Mouse (Mus musculus): ENCODE measurements around the gene Klhdc1.

Gene Klhdc1

DNA sequence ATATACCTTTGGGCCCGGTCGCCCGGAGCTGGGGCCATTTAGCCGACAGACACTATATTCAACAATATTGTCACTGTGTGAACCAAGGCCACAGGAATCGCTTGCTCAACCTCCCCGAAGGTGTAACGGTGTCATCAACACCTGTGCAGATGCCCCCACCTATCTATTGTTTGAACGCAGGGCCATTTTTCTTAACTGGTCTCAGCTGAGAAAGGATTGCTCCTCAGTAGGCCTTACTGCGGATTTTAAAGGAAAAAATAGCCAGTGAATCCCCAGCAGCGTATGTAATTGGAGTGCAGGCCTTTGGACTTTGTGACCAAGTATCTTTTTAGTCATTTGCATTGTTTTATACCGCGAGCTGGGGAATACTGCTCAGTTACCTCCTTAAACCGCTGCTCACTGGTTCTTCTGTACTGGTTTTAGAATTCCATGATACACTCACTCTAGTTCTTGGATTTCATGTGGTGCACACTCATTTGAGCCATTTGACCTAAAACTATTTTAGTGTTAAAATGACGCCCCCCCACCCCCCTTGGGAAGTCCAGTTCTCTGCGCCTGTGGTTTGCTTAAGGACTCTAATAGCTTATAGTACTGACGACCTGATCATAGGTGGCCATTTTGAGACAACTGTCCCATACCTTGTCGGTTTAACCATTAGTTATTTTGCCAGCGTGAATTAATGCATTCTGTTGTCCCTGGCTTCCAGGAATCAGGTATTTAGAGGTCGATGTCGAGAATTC lies 56.6 kb downstream of the Klhdc1 start:
- no peak for DNase-seq

DNA sequence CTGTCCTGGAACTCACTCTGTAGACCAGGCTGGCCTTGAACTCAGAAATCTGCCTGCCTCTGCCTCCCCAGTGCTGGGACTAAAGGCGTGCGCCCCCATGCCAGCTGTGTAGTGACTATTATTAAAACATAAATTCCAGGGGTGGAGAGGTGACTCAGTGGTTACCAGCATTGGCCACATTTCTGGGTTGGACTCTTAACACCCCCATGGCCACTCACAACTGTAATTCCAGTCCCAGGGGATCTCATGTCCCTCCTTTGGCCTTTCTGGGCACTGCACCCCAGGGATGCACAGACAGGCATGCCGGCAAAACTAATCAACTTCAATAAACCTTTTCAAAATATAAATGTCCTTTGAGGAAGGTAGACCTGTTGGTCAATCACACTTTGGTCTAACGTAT lies 57.3 kb downstream of the Klhdc1 start:
- no peak for DNase-seq

DNA sequence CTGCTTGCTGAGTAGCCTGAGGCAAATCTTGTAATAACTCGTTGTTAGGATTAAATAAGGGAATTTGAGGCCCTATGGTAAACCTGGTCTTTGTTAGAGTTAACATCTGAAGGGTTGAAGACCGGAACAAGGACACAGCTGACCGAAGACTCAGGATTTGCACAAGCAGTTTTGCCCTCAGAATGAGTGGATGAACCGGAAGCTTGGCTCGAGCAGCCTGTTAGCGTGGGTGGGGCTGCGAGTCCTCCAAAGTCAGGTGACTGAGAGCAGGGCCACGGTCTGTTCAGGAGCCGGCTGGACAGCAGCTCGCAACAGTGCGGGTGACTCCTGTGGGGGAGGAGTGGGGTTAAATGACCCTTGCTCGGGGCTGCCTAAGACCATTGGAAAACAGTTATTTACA lies 58.3 kb downstream of the Klhdc1 start:
- DNase-seq: peak in 1 of 2 experiments; percentile 41

DNA sequence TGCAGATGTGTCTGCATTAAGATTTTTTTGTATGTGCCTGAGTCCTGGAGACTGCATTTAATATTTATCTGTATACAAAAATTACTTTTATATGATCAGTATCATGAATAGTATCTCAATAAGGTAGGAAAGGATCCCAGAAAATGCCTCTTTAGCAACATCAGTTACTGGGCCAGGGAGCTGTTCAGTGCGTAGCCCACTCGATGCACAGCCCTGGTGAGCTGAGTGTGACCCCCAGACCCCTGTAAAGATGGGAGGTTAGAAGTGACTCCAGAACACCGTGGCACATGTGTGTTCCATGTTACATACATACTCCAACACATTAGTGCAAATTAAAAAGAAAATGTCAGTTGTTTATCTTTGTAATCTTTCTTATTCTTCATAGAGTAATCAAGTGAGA lies 58.9 kb downstream of the Klhdc1 start:
- DNase-seq: no peak

DNA sequence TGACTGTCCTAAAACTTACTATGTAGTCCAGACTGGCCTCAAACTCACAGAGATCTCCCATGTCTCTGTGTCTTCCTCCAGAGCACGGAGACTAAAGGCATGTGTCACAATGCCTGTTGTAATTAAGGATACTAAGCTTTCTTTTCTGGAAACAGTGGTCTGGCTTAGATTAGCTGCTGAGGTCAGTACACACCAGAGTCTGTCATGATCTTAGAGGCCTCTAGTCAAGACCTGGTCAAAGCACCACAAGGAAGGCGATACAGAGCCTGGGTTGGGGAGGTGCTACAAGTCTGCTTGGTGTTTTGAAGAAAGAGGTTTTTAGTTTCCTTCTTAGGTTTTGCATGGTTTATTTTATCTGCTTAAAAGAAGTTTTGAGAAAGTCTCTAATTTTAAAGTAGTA lies 59.4 kb downstream of the Klhdc1 start:
- no peak for DNase-seq

DNA sequence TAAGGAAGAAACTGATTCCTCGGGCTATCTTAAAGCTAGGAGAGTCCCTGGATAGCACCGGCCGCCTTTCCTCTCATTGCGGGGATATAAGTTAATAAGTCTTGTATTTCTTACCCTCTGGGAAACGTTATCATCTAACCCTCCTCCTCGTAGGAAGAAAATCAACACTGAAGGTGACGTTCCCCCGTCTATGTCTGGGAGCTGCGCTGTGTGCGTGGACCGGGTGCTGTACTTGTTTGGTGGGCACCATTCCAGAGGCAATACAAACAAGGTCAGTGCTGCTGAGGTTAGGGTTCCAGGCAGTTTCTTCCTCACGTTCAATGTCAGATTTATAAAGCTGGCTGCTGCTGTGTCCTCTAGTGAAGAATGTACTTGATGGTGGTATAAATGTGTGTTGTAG lies 61.2 kb downstream of the Klhdc1 start:
- DNase-seq: no peak

DNA sequence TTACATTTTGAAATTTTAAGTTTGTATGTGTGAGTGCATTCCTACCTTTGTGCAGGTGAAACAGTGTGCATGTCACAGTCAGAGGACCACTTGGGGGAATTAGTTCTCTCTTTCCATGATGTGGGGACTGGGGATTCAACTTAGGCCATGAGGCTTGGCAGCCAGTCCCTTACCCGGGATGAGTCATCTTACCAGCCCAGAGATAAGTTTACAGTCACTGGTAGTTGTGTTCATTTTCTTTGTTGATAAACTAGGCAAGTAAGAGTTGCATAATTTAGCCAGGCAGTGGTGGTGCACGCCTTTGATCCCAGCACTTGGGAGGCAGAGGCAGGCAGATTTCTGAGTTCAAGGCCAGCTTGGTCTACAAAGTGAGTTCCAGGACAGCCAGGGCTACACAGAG lies 63.1 kb downstream of the Klhdc1 start:
- no peak for DNase-seq

DNA sequence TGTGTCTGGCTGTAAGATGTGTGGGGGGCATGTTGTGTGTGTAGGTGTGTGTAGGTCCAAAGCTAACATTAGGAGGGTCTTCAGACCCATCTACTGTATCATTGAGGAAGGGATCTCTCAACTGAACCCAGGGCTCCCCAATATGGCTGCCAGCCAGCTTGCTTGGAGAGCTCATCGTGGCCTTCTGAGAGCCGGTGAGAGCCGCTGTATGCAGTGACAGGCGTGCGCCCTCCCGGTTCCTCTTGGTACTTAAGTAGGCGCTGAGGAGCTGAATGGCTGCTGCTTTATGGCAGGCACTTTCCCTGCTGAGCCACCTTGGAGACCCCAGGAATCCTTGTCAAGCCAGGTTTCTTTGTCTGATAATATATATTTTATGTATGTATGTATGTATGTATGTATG lies 65.4 kb downstream of the Klhdc1 start:
- no peak for DNase-seq

DNA sequence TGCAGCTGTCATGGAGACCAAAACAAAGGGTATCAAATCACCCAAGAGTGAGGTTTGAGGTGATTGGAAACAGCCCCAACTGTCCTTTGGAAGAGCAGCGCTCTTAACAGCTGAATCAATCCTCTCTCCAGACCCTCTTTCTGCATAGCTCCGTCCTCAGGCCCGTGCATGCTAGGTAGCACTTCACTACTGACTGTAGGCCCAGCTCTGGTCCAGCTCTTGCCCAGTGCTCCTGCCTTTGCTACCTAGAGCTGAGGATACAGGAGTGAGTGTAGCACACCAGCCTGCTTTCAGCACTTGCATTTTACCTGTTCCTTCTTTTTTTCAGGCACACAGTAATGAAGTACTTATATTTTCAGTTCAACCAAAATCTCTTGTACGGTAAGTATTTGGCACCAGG lies 68.7 kb downstream of the Klhdc1 start:
- DNase-seq: no peak

DNA sequence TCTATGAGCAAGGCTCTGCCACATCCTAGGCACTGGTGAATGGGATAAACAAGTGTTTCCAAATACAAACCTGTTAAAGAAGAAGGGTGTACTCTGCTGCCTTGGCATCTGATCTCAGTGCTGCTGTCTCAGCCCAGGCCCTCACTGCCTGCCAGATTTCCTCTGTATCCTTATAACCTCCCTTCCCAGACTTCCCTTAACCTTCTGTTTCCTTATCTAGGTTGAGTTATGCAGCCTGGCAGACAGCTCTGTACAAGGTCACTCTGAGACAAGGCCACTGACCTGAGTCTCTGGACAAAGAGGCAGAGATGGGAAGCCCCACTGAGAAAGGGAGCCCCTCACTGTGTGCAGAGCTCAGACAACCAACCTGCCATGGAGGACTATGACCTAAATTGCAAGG lies 77.5 kb downstream of the Klhdc1 start:
- no peak for DNase-seq

DNA sequence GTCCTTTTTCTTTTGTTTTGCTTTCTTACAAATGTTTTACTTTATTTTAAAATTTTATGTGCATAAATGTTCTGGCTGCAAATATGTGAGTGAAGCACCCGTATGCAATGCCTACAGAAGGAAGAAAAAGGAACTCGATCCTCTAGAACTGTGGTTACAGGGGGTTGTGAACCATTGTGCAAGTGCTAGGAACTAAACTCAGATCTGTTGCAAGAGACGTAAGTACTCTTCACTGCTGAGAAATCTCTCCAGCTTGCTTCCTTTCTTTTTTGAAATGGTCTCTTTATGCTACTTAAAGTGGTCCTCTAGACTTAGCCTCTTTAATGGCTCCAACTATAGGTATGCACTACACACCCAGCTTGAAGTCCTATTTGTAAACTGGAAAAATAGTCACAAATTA lies 90.2 kb downstream of the Klhdc1 start:
- no peak for DNase-seq

DNA sequence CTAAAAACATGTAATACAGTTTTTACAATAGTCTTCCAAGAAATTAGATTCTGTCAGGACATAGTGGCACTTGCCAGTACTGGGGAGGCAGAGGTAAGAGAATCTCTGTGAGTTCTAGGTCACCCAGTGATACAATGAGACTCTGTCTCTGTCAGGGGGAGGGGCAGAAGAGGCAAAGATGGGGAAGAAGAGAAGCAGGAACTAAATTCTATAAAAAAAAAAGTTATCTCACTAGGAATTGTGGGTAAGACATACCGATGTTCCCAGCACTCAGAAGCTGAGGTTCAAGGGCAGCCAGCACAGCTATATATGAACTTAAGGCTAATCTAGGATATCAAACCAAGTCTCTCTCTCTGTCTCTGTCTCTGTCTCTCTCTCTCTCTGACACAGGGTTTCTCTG lies 91.2 kb downstream of the Klhdc1 start:
- DNase-seq: no peak

DNA sequence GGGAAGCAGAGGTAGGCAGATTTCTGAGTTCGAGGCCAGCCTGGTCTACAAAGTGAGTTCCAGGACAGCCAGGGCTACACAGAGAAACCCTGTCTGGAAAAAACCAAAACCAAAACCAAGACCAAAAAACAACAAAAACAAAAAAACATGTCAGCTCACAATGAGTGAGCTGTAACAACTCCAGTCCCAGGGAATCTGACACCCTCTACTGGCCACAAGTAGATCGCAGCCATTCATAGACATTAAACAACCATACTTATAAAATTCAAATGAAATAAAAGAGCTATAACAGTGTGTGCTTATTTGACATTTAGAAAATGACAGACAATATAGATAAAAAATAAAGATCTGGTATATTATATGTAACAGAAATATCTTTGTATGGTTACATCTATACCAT lies 92.6 kb downstream of the Klhdc1 start:
- DNase-seq: no peak
